Mouse (Mus musculus): ENCODE results near the gene Gatm. TPM values are rescaled to one million over a fixed set of nuclear protein-coding genes. Genes with fewer than 3 reads are reported as not detected.

The Gatm gene
- total and polyA plus RNA-seq, 2 experiments from 2014 or later: 44.0 to 72.9 TPM

DNA sequence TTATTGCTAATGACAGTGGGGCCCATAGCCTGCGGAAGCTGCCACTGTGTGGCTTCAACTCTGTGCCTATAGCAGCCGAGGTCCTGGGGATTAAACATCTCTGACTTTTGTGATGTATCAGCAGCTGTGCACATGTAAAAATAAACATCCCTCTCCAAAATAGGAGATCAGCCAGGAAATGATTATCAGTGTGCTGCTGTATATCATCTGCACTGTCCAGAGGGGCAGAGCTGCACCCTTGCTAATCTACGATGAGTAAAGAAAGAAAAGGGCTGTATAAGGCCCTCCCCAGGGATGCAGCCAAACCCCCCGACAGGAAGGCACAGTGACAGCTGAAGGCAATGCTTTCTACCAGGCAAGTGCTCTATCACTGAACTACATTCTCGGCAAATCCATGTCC, 34.8 kb downstream of the Gatm start:
- DNase-seq (ENCODE audit: low spot score) (no peak), ATAC-seq (no peak)
- Histone ChIP-seq H3K4me3 (ENCODE audit: low read length) (no peak overlapping the region), H3K4me2 (ENCODE audit: low read depth, low read length) (no peak overlapping the region), H3K9me3 (ENCODE audit: low read length) (no peaks in the 10 kb centered on the region), H3K4me1 (ENCODE audit: insufficient read depth, low read length) (no peaks in the 10 kb centered on the region), H3K27ac (no peak overlapping the region), H3K27me3 (ENCODE audit: insufficient read depth, low read length) (no peaks in the 10 kb centered on the region), H3K9ac (replicated peaks; ENCODE audit: low read length) (no peak overlapping the region), H3K36me3 (ENCODE audit: insufficient read depth, low read length) (no peaks in the 10 kb centered on the region)
- no peak for TF ChIP-seq CTCF (IDR thresholded peaks at IDR 0.05; ENCODE audit: low read depth)
- 51% methylated on average over 5 of the region's 5 CpGs for WGBS

DNA sequence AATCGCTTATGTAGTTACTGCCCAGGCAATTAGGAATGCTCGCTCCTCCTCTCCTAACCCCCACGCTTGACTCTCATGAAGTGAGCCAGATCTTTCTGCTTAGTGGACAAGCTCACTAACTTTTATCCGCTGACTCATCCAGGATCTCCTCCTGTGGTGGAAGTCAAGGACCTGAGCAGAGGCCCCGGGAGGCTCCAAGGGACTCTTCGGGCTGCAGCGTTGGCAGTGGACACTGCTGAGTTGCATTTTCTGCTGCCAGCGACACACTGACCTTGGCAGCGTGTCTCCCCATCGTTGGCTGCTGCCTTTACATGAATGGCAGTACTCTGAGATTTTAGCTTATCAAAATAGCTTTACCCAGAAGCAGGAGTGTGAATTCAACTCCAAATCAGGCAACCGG, 35.6 kb downstream of the Gatm start:
- Histone ChIP-seq H3K27me3 (ENCODE audit: insufficient read depth, low read length) (no peaks in the 10 kb centered on the region), H3K4me3 (ENCODE audit: low read length) (no peak overlapping the region), H3K36me3 (ENCODE audit: insufficient read depth, low read length) (no peaks in the 10 kb centered on the region), H3K9ac (replicated peaks; ENCODE audit: low read length) (no peak overlapping the region), H3K4me2 (ENCODE audit: low read depth, low read length) (no peak overlapping the region), H3K4me1 (ENCODE audit: insufficient read depth, low read length) (no peaks in the 10 kb centered on the region), H3K9me3 (ENCODE audit: low read length) (no peaks in the 10 kb centered on the region), H3K27ac (no peak overlapping the region)
- 51% methylated on average over 11 of the region's 11 CpGs for WGBS
- no peak for DNase-seq (ENCODE audit: low spot score)
- no peak for ATAC-seq
- no peak for TF ChIP-seq CTCF (IDR thresholded peaks at IDR 0.05; ENCODE audit: low read depth)

DNA sequence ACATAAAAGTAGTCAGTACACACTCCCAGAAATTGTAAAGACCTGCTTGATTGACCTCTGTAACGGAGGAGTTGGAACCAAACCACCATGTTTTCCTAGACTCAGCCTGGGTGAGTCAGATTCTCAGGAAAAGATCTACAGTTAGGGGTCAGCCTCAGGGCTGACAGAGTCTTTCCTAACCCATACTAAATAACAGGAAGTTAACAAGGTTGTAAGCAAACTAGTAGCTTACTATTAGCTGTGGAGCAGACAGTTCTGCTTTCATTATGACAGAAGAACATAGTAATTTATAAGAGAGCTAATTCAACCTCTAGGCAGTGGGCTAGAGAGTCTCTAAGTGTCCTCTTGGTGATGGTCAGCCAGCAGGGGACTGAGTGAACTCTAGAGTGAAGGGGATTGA, 38.7 kb downstream of the Gatm start:
- Histone ChIP-seq H3K4me2 (ENCODE audit: low read depth, low read length) (no peak overlapping the region), H3K4me3 (ENCODE audit: low read length) (no peak overlapping the region), H3K27ac (no peak overlapping the region), H3K4me1 (ENCODE audit: insufficient read depth, low read length) (no peaks in the 10 kb centered on the region), H3K9ac (replicated peaks; ENCODE audit: low read length) (no peak overlapping the region), H3K9me3 (ENCODE audit: low read length) (no peaks in the 10 kb centered on the region), H3K36me3 (ENCODE audit: insufficient read depth, low read length) (no peaks in the 10 kb centered on the region), H3K27me3 (ENCODE audit: insufficient read depth, low read length) (no peaks in the 10 kb centered on the region)
- ATAC-seq (no peak), DNase-seq (ENCODE audit: low spot score) (no peak)
- WGBS: 89% methylated on average over 1 of the region's 1 CpGs
- no peak for TF ChIP-seq CTCF (IDR thresholded peaks at IDR 0.05; ENCODE audit: low read depth)

DNA sequence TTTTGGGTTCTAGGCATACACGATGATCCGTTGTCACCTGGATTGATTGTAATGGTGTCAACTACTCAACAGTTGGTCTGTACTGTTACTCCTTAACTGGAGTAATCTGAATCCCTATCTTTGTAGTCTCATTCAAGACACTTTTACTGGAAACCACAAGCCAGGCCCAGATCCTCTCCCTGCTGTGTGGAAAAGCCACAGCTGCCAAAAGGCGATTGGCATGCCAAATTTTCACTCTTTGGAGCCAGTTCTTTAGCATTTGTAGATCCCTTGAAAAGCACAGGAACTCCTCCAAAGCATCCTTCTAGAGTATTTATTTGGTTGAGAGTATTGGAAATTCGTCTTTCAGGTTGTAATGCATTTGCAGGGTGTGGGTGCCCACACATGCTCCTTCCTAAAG, 39.8 kb downstream of the Gatm start:
- ATAC-seq: no peak
- DNase-seq (ENCODE audit: low spot score): no peak
- Histone ChIP-seq H3K9ac (replicated peaks; ENCODE audit: low read length) (no peak overlapping the region), H3K27me3 (ENCODE audit: insufficient read depth, low read length) (no peaks in the 10 kb centered on the region), H3K36me3 (ENCODE audit: insufficient read depth, low read length) (no peaks in the 10 kb centered on the region), H3K9me3 (ENCODE audit: low read length) (no peaks in the 10 kb centered on the region), H3K4me3 (ENCODE audit: low read length) (no peak overlapping the region), H3K4me2 (ENCODE audit: low read depth, low read length) (no peak overlapping the region), H3K27ac (no peak overlapping the region), H3K4me1 (ENCODE audit: insufficient read depth, low read length) (no peaks in the 10 kb centered on the region)
- WGBS: 63% methylated on average over 4 of the region's 4 CpGs
- TF ChIP-seq CTCF (IDR thresholded peaks at IDR 0.05; ENCODE audit: low read depth): no peak

DNA sequence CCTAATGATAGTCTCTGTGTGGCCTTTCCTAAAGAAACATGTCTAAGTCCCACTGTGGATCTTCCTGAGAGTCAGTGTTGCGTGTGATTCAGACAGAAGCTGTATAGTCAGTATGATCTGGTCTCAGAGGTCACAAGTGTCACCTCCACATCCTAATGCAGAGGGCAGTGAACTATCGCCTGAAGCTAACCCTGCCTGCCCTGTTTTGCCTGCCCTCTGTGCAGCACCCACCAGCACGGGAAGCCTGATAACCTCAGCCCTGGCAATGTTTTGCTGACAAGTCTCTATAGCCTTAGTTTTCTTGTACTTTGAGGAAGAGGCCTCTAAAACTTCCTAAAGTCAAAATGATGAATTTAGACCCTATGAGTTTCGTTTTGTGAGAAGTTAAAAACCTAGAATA, 40.7 kb downstream of the Gatm start:
- ATAC-seq: no peak

DNA sequence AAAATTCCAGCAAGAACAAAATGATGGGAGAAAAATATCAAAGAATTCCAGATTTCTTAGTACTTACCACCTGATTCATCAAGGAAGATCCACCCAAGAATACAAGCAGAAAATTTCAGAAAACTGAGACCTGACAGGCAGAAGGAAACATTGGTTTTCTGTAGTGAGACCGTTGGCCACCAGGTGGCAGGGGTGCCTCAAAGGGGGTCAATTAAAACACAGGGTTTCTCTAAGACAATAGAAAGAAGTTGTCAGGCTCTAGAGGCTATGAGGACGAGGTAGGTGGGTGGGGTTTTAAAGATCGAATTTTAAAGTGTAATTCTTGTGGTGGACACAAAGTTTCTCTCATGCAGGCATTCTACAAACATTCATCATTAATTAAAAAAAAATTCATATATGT, 41.7 kb downstream of the Gatm start:
- H3K4me2 ChIP-seq (ENCODE audit: low read depth, low read length): no peak overlapping the region
- no peak overlapping the region for H3K27ac ChIP-seq
- 10% methylated on average over 3 of the region's 3 CpGs for WGBS
- no peaks in the 10 kb centered on the region for H3K36me3 ChIP-seq (ENCODE audit: insufficient read depth, low read length)
- H3K4me1 ChIP-seq (ENCODE audit: insufficient read depth, low read length): no peaks in the 10 kb centered on the region
- TF ChIP-seq CTCF (IDR thresholded peaks at IDR 0.05; ENCODE audit: low read depth): peak; percentile 77
- no peaks in the 10 kb centered on the region for H3K27me3 ChIP-seq (ENCODE audit: insufficient read depth, low read length)
- H3K9ac ChIP-seq (replicated peaks; ENCODE audit: low read length): no peak overlapping the region
- DNase-seq (ENCODE audit: low spot score) (peak; percentile 55), ATAC-seq (0 out of 2 replicates have a peak, but pooled peaks have one; percentile 45)
- H3K9me3 ChIP-seq (ENCODE audit: low read length): no peaks in the 10 kb centered on the region
- H3K4me3 ChIP-seq (ENCODE audit: low read length): no peak overlapping the region

More for the DNA sequence above, 40.7 kb downstream of the Gatm start:
- Histone ChIP-seq H3K4me1 (ENCODE audit: insufficient read depth, low read length) (no peaks in the 10 kb centered on the region), H3K36me3 (ENCODE audit: insufficient read depth, low read length) (no peaks in the 10 kb centered on the region), H3K4me2 (ENCODE audit: low read depth, low read length) (no peak overlapping the region), H3K9me3 (ENCODE audit: low read length) (no peaks in the 10 kb centered on the region), H3K9ac (replicated peaks; ENCODE audit: low read length) (no peak overlapping the region), H3K4me3 (ENCODE audit: low read length) (no peak overlapping the region), H3K27ac (no peak overlapping the region), H3K27me3 (ENCODE audit: insufficient read depth, low read length) (no peaks in the 10 kb centered on the region)
- no peak for DNase-seq (ENCODE audit: low spot score)
- TF ChIP-seq CTCF (IDR thresholded peaks at IDR 0.05; ENCODE audit: low read depth): no peak
- WGBS: 86% methylated on average over 4 of the region's 4 CpGs

DNA sequence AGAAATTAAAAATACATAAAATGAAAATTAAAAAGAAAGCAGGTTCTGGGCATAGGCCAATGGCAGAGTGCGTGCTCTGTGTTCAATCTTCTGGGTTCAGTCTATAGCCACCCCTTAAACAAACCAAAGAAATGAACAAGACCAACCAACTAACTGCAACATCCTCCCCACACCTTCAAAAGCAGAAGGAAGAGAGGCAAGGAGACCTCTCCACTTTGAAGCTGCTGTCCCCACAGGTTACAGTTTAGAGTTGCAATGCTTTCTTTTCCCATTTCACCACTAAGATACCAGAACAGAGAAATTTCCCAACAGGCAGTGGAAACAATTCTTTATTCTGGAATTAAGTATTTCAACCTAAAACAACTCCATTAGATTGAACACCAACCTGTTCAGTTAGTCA, 48.9 kb downstream of the Gatm start:
- 92% methylated on average over 1 of the region's 1 CpGs for WGBS

More for the DNA sequence above, 48.9 kb downstream of the Gatm start:
- H3K9me3 ChIP-seq (ENCODE audit: low read length): no peaks in the 10 kb centered on the region
- H3K4me2 ChIP-seq (ENCODE audit: low read depth, low read length): no peak overlapping the region
- H3K27me3 ChIP-seq (ENCODE audit: insufficient read depth, low read length): no peaks in the 10 kb centered on the region
- no peak overlapping the region for H3K9ac ChIP-seq (replicated peaks; ENCODE audit: low read length)
- H3K4me1 ChIP-seq (ENCODE audit: insufficient read depth, low read length): no peaks in the 10 kb centered on the region
- H3K27ac ChIP-seq: no peak overlapping the region
- H3K4me3 ChIP-seq (ENCODE audit: low read length): no peak overlapping the region
- DNase-seq (ENCODE audit: low spot score): no peak
- no peak for TF ChIP-seq CTCF (IDR thresholded peaks at IDR 0.05; ENCODE audit: low read depth)
- no peak for ATAC-seq
- H3K36me3 ChIP-seq (ENCODE audit: insufficient read depth, low read length): no peaks in the 10 kb centered on the region
